ENCODE assay signal across 8 mouse cellular contexts in the genomic region with DNA sequence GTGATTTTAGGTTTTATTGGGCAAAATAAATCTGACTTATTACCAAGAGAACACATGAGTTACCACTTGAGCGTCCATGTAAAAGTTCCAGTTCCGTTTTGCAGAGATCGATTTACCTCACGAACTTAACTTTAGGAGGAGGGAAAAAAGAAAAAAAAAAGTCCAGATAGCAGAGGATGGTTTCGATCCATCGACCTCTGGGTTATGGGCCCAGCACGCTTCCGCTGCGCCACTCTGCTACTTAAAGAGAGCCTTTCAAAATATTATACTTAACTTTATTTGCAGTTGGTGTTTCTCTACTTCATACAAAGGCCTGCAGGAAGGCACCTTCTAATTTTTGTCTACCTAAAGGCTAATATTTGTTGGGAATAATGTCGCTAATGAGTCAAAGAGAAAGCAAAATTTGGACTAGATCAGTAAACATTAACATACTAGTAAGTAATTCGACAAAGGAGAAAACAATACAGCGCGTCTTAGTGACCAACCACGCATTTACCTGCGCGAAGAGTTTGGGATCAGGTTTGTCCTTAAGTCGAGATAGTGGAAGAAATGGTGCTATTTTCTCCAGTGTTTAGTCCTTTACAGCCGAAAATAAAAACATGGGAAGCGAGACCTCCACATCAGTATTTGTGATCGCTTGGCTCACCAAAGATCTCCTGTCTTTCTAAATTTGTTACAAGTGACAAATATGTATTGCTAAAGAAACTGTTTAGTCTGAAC. TPM values are rescaled to one million over a fixed set of nuclear protein-coding genes. Genes with fewer than 3 reads are reported as not detected.
DNase-seq lines count a peak whose midpoint lies in the region; ATAC-seq lines count a peak whose summit lies in the region.

No protein-coding gene starts in this region.

- no peaks in the 10 kb centered on the region for H3K27me3 ChIP-seq in embryonic facial prominence, embryonic 14.5 days (replicated peaks; ENCODE audit: control insufficient read depth, insufficient read depth, low read length)
- no peaks in the 10 kb centered on the region for H3K27me3 ChIP-seq in heart, embryonic 15.5 days
- H3K27me3 ChIP-seq in liver, embryonic 11.5 days (replicated peaks; ENCODE audit: control insufficient read depth, insufficient read depth, low read length): no peaks in the 10 kb centered on the region
- no peaks in the 10 kb centered on the region for H3K27me3 ChIP-seq in neural tube, embryonic 12.5 days (replicated peaks)

- peak overlapping the region; percentile 79 for H3K9ac ChIP-seq in embryonic facial prominence, embryonic 14.5 days (ENCODE audit: low read depth, low read length)
- H3K9ac ChIP-seq in heart, embryonic 15.5 days: peak overlapping the region; percentile 59
- peak overlapping the region; percentile 94 for H3K9ac ChIP-seq in liver, embryonic 11.5 days (ENCODE audit: low read depth, low read length)
- H3K9ac ChIP-seq in neural tube, embryonic 12.5 days: peak overlapping the region; percentile 73

- DNase-seq in A20 (ENCODE audit: low read depth, low spot score): peak; percentile 85
- peak; percentile 75 for DNase-seq in adrenal gland, adult 2 months
- peak; percentile 68 for DNase-seq in embryonic facial prominence, embryonic 14.5 days (ENCODE audit: low spot score)
- DNase-seq in kidney, postnatal 14 days: peak; percentile 75
- DNase-seq in liver, embryonic 11.5 days (ENCODE audit: low spot score): no peak
- peak; percentile 83 for DNase-seq in thymus, postnatal 0 days (ENCODE audit: low spot score)

- peak overlapping the region; percentile 56 for H3K4me3 ChIP-seq in embryonic facial prominence, embryonic 14.5 days (ENCODE audit: low read depth, low read length)
- H3K4me3 ChIP-seq in heart, embryonic 15.5 days: peak overlapping the region; percentile 56
- peak overlapping the region; percentile 65 for H3K4me3 ChIP-seq in liver, embryonic 11.5 days (ENCODE audit: low read depth, low read length)
- peak overlapping the region; percentile 52 for H3K4me3 ChIP-seq in neural tube, embryonic 12.5 days

- peak overlapping the region; percentile 78 for H3K4me2 ChIP-seq in embryonic facial prominence, embryonic 14.5 days (ENCODE audit: low read depth, low read length)
- H3K4me2 ChIP-seq in heart, embryonic 15.5 days: peak overlapping the region; percentile 79
- H3K4me2 ChIP-seq in liver, embryonic 11.5 days: peak overlapping the region; percentile 88
- peak overlapping the region; percentile 70 for H3K4me2 ChIP-seq in neural tube, embryonic 12.5 days (replicated peaks)

- WGBS in embryonic facial prominence, embryonic 14.5 days: under 1% methylated on average over 20 of the region's 20 CpGs
- under 1% methylated on average over 20 of the region's 20 CpGs for WGBS in heart, embryonic 15.5 days
- under 1% methylated on average over 20 of the region's 20 CpGs for WGBS in liver, embryonic 11.5 days
- under 1% methylated on average over 20 of the region's 20 CpGs for WGBS in neural tube, embryonic 12.5 days

- peak overlapping the region; percentile 99 for H3K27ac ChIP-seq in embryonic facial prominence, embryonic 14.5 days (replicated peaks; ENCODE audit: low read depth, low read length)
- H3K27ac ChIP-seq in heart, embryonic 15.5 days: peak overlapping the region; percentile 92
- H3K27ac ChIP-seq in liver, embryonic 11.5 days (ENCODE audit: low read depth, low read length): peak overlapping the region; percentile 100
- H3K27ac ChIP-seq in neural tube, embryonic 12.5 days: peak overlapping the region; percentile 89

- H3K36me3 ChIP-seq in embryonic facial prominence, embryonic 14.5 days (ENCODE audit: control insufficient read depth, insufficient read depth, low read length): no peaks in the 10 kb centered on the region
- H3K36me3 ChIP-seq in heart, embryonic 15.5 days: no peaks in the 10 kb centered on the region
- no peaks in the 10 kb centered on the region for H3K36me3 ChIP-seq in liver, embryonic 11.5 days (ENCODE audit: control insufficient read depth, insufficient read depth, low read length)
- no peaks in the 10 kb centered on the region for H3K36me3 ChIP-seq in neural tube, embryonic 12.5 days

- H3K4me1 ChIP-seq in embryonic facial prominence, embryonic 14.5 days (ENCODE audit: control insufficient read depth, insufficient read depth, low read length): peaks cover 21% of the 10 kb centered on the region
- peaks cover 44% of the 10 kb centered on the region for H3K4me1 ChIP-seq in heart, embryonic 15.5 days (replicated peaks)
- peaks cover 17% of the 10 kb centered on the region for H3K4me1 ChIP-seq in liver, embryonic 11.5 days (replicated peaks; ENCODE audit: control insufficient read depth, insufficient read depth, low read length)
- peaks cover 16% of the 10 kb centered on the region for H3K4me1 ChIP-seq in neural tube, embryonic 12.5 days

- no peaks in the 10 kb centered on the region for H3K9me3 ChIP-seq in embryonic facial prominence, embryonic 14.5 days (ENCODE audit: control insufficient read depth, low read length)
- no peaks in the 10 kb centered on the region for H3K9me3 ChIP-seq in heart, embryonic 15.5 days (replicated peaks)
- no peaks in the 10 kb centered on the region for H3K9me3 ChIP-seq in liver, embryonic 11.5 days (ENCODE audit: control insufficient read depth, low read length)
- H3K9me3 ChIP-seq in neural tube, embryonic 12.5 days: no peaks in the 10 kb centered on the region

- ATAC-seq in embryonic facial prominence, embryonic 14.5 days (ENCODE audit: low read depth): no peak
- no peak for ATAC-seq in heart, embryonic 15.5 days (replicated peaks; ENCODE audit: insufficient number of reproducible peaks, insufficient read depth, low FRiP score, low read depth)
- ATAC-seq in liver, embryonic 11.5 days (replicated peaks; ENCODE audit: low FRiP score): no peak
- ATAC-seq in neural tube, embryonic 12.5 days (ENCODE audit: low FRiP score, low read depth): no peak

RNA-seq across cellular contexts. Expression of a gene that starts 0.5 kb away (rescaled TPM):
- total RNA-seq in adrenal gland, adult 2 months (2021): 100 to 1,000 TPM; 338 to 400 TPM
- 20.2 and 33.8 TPM in 2 replicates for polyA plus RNA-seq in adrenal gland, adult 2 months (2012; rRNA removed)
- polyA plus RNA-seq in embryonic facial prominence, embryonic 14.5 days (2014; fragmentation: Nextera tagmentation; extraction: Ambion mirVana): 5.1 and 5.6 TPM in 2 replicates
- polyA plus RNA-seq in heart, embryonic 15.5 days (2015; fragmentation: Nextera tagmentation; extraction: Ambion mirVana): 5.4 and 5.7 TPM in 2 replicates
- 3.3 and 4.3 TPM in 2 replicates for polyA plus RNA-seq in liver, embryonic 11.5 days (2014; fragmentation: Nextera tagmentation; extraction: Ambion mirVana)
- polyA plus RNA-seq in neural tube, embryonic 12.5 days (2016; fragmentation: Nextera tagmentation; extraction: Ambion mirVana): 4.6 and 6.6 TPM in 2 replicates
- 24.2 and 31.5 TPM in 2 replicates for polyA plus RNA-seq in thymus, postnatal 0 days (2015; fragmentation: Nextera tagmentation; extraction: Ambion mirVana)

RNA-seq across cellular contexts. Expression of a gene that starts 3.4 kb away (rescaled TPM):
- total RNA-seq in adrenal gland, adult 2 months (2021): 10 to 100 TPM; 17.9 to 20.0 TPM
- 24.9 and 66.0 TPM in 2 replicates for polyA plus RNA-seq in adrenal gland, adult 2 months (2012; rRNA removed)
- 5.2 and 7.0 TPM in 2 replicates for polyA plus RNA-seq in embryonic facial prominence, embryonic 14.5 days (2014; fragmentation: Nextera tagmentation; extraction: Ambion mirVana)
- polyA plus RNA-seq in heart, embryonic 15.5 days (2015; fragmentation: Nextera tagmentation; extraction: Ambion mirVana): 2.2 and 2.6 TPM in 2 replicates
- polyA plus RNA-seq in liver, embryonic 11.5 days (2014; fragmentation: Nextera tagmentation; extraction: Ambion mirVana): 1.1 and 5.1 TPM in 2 replicates
- polyA plus RNA-seq in neural tube, embryonic 12.5 days (2016; fragmentation: Nextera tagmentation; extraction: Ambion mirVana): 2.7 and 5.6 TPM in 2 replicates
- polyA plus RNA-seq in thymus, postnatal 0 days (2015; fragmentation: Nextera tagmentation; extraction: Ambion mirVana): 32.3 and 49.5 TPM in 2 replicates

RNA-seq across cellular contexts. Expression of a gene that starts 4.9 kb away (rescaled TPM):
- 1 to 10 TPM; 2.2 to 7.1 TPM for total RNA-seq in adrenal gland, adult 2 months (2021)
- polyA plus RNA-seq in adrenal gland, adult 2 months (2012; rRNA removed): 3.2 and 3.5 TPM in 2 replicates
- 3.7 and 4.1 TPM in 2 replicates for polyA plus RNA-seq in embryonic facial prominence, embryonic 14.5 days (2014; fragmentation: Nextera tagmentation; extraction: Ambion mirVana)
- 1.6 and 3.1 TPM in 2 replicates for polyA plus RNA-seq in heart, embryonic 15.5 days (2015; fragmentation: Nextera tagmentation; extraction: Ambion mirVana)
- 5.2 TPM in 2 replicates for polyA plus RNA-seq in liver, embryonic 11.5 days (2014; fragmentation: Nextera tagmentation; extraction: Ambion mirVana)
- 3.0 and 5.4 TPM in 2 replicates for polyA plus RNA-seq in neural tube, embryonic 12.5 days (2016; fragmentation: Nextera tagmentation; extraction: Ambion mirVana)
- polyA plus RNA-seq in thymus, postnatal 0 days (2015; fragmentation: Nextera tagmentation; extraction: Ambion mirVana): 27.6 and 43.7 TPM in 2 replicates

RNA-seq across cellular contexts. Expression of a gene that starts 12.9 kb away (rescaled TPM):
- 1 to 10 TPM; 3.0 to 3.2 TPM for total RNA-seq in adrenal gland, adult 2 months (2021)
- polyA plus RNA-seq in adrenal gland, adult 2 months (2012; rRNA removed): 1.2 and 1.5 TPM in 2 replicates
- 0.76 and 0.77 TPM in 2 replicates for polyA plus RNA-seq in embryonic facial prominence, embryonic 14.5 days (2014; fragmentation: Nextera tagmentation; extraction: Ambion mirVana)
- polyA plus RNA-seq in heart, embryonic 15.5 days (2015; fragmentation: Nextera tagmentation; extraction: Ambion mirVana): 0.61 and 0.74 TPM in 2 replicates
- 1.6 and 1.7 TPM in 2 replicates for polyA plus RNA-seq in liver, embryonic 11.5 days (2014; fragmentation: Nextera tagmentation; extraction: Ambion mirVana)
- 0.63 TPM in 2 replicates for polyA plus RNA-seq in neural tube, embryonic 12.5 days (2016; fragmentation: Nextera tagmentation; extraction: Ambion mirVana)
- 1.6 and 1.9 TPM in 2 replicates for polyA plus RNA-seq in thymus, postnatal 0 days (2015; fragmentation: Nextera tagmentation; extraction: Ambion mirVana)

RNA-seq across cellular contexts. Expression of a gene that starts 13.5 kb away (rescaled TPM):
- total RNA-seq in adrenal gland, adult 2 months (2021): 10 to 100 TPM; 16.8 to 18.0 TPM
- 3.0 and 3.1 TPM in 2 replicates for polyA plus RNA-seq in adrenal gland, adult 2 months (2012; rRNA removed)
- 0.71 and 1.0 TPM in 2 replicates for polyA plus RNA-seq in embryonic facial prominence, embryonic 14.5 days (2014; fragmentation: Nextera tagmentation; extraction: Ambion mirVana)
- 0.16 and 0.25 TPM in 2 replicates for polyA plus RNA-seq in heart, embryonic 15.5 days (2015; fragmentation: Nextera tagmentation; extraction: Ambion mirVana)
- 0.42 and 0.62 TPM in 2 replicates for polyA plus RNA-seq in liver, embryonic 11.5 days (2014; fragmentation: Nextera tagmentation; extraction: Ambion mirVana)
- 0.60 and 0.63 TPM in 2 replicates for polyA plus RNA-seq in neural tube, embryonic 12.5 days (2016; fragmentation: Nextera tagmentation; extraction: Ambion mirVana)
- 4.8 and 9.0 TPM in 2 replicates for polyA plus RNA-seq in thymus, postnatal 0 days (2015; fragmentation: Nextera tagmentation; extraction: Ambion mirVana)
